Mouse (Mus musculus): ENCODE measurements around the gene Son.
"Not testable (repeated sequence)": the region's sequence is repeated elsewhere in the genome, so short reads cannot be mapped to it uniquely, and the experiment has no call there.

Gene Son

DNA sequence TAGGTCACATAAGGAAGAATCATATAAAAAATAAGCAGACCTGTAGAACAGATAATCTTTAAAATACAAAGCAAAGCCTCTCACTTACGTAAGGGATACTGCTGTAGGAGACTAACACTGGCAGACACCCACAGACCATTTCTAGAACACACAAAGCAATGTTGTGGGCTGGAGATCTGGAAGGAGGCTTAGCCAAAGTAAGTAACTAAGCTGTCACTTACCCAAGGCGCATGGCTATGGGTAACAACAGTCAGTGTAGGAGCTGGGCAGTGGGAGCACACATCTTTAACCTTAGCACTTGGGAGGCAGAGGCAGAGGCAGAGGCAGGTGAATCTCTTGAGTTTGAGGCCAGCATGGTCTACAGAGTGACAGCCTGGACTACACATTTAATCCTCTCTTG lies 7.7 kb upstream of the Son start:
- no peak for DNase-seq

DNA sequence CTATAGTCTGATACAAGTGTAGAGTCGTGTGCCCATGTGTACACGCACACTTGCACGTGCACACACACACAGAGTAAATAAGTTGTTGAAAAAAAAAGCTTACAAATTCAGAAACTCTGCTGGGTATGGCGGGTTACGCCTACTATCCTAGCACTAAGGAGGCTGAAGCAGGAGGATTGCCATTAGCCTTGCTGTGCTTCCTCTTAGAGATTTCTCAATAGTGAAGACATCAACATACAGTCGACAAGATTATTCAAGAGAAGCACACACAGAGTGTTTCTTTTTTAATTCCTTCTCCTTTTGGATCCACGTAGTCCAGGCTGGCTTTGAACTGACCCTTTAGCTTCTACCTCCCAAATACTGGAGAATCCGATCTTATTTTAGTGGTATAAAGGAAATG lies 7.1 kb upstream of the Son start:
- DNase-seq = no peak

DNA sequence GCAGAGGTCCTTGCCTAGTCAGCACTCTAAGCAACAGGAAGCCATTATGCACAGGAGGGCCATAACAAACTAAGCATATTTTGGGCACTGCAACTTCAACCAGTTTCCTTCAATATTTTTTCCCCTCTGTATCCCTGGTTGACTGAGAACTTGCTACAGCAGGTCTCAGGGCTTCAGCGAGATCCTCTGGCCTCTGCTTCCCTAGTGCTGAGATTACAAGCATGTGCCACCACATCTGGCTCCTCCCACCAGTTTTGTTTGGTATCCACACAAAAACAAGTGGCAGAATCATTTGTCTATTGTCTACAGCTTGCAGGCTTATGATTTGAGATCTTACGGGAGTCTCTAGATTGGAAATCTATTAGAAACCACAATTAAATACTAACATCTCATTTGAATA lies 2.4 kb upstream of the Son start:
- no peak for DNase-seq

DNA sequence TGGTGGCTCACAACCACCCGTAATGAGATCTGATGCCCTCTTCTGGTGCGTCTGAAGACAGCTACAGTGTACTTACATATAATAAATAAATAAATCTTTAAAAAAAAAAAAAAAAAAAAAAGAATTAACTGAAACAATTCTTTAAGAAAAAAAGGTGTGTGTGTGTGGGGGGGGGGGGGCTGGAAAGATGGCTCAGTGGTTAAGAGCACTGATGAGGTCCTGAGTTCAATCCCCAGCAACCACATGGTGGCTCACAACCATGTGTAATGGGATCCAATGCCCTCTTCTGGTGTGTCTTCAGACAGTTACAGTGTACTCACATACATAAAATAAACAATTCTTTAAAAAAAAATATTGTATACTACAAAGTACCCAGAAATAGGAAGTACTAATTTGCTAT lies 1.9 kb upstream of the Son start:
- DNase-seq = not testable (repeated sequence)

DNA sequence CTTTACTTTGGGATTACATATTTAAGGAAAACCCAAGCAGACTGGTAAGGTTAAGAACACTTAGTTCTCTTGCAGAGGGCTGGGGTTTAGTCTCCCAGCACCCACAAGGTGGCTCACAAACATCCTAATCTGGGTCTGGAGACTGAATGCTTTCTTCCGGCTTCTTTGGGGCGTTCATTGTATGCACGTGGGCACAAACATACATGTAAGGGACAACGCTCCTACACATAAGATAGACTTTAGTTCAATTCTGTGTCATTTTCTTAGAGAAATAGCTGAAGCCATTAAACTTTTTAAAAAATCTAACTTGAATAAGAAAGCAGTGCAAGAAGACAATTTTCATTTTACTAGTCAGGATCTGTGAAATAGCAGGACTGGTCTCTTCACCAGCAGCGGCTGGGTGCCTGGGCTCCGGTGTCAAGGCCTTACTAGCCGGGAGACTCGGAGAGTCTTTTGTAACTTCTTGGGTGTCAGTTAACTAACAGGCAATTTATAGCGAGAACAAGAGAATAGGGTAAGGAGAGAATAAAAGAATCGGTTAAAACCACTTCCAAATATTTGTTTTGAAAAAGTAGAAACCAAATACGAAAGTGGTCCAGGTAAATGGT lies 1.2 kb upstream of the Son start:
- DNase-seq = peak in 1 of 2 experiments; percentile 27

DNA sequence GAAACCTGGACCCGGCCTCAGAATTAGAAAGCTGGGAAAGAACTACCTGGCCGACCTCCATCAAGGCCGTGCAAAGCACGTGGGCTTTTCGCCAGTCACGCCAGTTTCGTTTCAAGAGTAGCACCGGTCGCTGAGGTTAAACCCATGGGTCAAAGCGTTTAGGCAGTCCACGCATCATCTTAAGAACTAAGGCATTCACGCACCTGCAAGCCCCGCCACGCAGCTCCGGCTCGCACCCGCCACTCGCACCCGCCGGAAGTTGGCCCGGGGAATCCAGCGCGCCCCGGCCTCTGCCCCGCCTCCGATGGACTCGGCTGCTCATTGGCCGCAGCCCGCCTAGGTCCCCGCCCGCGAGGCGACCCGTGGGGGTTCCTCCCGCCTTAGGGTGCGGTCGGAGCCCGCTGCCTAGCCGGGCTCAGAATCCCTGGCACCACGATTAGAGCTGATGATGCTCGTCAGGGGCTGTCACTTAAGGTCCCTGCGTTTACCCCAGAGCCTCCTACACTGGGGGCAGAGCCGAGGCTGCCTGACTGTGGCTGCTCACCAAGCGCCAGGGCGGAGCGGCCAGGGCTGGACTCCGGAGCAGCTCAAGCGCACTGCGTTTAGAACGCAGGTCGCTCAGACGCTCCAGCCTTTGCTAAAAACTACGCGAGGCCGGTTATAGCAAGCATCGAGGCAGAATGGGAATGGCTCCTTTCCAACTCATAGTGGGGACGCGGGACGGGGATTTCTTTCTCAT lies 456 bp upstream of the Son start, which contains the start of gene Gart:
Gene Gart, minus strand, starts transcription at position 272 of the 739 bp plus-strand sequence.
- peak; percentile 96 for DNase-seq

DNA sequence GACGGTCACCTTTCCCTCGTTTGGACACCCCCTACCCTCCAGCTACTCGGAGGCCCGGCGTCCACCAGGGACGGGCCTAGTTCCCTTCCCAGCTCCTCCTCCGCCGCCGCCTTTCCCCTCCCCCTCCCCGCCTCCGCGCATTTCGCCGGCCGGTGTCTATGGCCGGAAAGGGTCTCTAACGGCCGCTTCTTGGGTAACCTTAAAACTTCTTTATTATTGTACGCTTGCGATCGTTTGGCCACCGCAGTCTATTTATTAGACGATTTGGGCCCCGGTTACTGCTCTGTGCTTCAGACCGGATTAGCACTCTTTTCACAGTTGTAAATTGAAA lies 879 bp downstream of the Son start:
- DNase-seq = peak; percentile 85 to 88

DNA sequence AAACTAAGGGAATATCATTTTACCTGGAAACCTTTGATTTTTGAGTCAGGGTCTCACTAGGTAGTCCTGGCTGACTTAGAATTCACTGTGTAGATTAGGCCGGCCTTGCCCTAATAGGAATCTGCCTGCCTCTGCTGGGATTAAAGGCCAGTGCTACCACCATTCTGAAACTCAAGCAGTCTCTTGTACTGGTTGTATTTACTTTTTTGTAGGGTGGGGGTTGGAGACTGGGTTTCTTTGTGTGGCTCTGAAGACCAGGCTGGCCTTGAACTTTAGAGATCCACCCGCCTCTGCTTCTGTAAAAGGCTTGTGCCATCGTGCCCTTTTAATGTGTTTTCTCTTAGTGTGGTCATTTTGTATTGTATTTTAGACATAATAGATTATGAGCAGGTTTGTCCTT lies 1.9 kb downstream of the Son start:
- no peak for DNase-seq

DNA sequence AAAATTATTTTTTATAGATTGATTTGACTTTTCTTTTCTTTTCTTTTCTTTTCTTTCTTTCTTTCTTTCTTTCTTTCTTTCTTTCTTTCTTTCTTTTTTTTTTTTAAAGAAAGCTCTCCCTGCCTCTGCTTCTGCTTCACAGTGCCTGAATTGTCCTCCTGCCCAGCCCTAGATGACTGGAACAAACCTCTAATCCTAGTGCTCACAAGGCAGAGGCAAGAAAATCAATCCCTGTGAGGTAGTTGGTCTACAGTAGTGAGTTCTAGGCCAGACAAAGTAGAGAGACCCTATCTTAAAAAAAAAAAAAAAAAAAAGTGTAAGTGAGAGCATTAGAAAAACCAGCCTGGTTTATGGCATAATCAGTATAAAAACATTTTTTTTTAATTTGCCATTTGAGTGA lies 2.5 kb downstream of the Son start:
- DNase-seq = no peak

DNA sequence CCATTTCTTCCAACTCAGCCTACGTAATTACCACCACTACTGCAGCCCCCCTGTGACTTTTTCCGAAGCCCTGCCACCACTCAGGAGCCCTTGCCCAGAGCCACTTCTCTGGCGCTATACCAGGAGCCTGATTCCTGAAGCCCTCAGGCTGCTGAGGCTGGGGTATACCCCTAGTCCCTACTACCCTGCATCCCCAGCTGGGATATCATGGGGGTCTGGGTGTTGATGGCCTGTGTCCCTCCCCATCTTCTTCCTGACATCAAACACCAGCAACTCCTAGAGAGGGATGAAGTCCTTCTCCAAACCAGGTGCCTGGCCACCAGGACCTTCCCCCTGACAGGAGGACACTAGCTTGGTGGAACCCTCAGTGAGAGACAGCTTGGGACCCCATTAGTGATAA lies 4.9 kb downstream of the Son start:
- no peak for DNase-seq

DNA sequence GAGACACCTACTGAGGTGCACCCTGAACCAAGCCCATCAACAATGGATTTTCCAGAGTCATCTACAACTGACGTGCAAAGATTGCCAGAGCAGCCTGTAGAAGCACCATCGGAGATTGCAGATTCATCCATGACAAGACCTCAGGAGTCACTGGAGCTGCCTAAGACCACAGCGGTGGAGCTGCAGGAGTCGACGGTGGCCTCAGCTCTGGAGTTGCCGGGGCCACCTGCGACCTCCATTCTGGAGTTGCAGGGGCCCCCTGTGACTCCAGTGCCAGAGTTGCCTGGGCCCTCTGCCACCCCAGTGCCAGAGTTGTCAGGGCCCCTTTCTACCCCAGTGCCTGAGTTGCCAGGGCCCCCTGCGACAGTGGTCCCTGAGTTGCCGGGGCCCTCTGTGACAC lies 8.0 kb downstream of the Son start:
- DNase-seq = no peak

DNA sequence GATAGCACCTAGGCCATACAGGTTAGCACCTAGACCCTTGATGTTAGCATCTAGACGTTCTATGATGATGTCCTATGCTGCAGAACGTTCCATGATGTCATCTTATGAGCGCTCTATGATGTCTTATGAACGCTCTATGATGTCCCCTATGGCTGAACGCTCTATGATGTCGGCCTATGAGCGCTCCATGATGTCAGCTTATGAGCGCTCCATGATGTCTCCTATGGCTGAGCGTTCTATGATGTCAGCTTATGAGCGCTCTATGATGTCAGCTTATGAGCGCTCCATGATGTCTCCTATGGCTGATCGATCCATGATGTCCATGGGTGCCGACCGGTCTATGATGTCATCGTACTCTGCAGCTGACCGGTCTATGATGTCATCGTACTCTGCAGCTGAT lies 10.0 kb downstream of the Son start:
- no peak for DNase-seq

DNA sequence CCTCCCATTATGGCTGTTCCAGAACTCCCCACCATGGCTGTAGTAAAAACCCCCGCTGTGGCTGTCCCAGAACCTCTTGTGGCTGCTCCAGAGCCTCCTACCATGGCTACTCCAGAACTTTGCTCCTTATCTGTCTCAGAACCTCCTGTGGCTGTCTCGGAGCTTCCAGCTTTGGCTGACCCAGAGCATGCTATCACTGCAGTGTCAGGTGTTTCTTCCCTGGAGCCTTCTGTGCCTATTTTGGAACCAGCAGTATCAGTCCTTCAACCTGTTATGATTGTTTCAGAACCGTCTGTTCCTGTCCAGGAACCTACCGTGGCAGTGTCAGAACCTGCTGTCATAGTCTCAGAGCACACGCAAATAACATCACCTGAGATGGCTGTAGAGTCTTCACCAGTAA lies 11.2 kb downstream of the Son start:
- no peak for DNase-seq

DNA sequence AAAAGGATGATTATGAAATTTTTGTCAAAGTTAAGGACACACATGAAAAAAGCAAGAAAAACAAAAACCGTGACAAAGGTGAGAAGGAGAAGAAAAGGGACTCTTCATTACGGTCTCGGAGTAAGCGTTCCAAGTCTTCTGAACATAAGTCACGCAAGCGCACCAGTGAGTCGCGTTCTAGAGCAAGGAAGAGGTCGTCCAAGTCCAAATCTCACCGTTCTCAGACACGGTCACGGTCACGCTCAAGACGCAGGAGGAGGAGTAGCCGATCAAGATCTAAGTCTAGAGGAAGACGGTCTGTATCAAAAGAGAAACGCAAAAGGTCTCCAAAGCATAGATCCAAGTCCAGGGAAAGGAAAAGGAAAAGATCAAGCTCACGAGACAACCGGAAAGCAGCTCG lies 12.5 kb downstream of the Son start:
- DNase-seq = no peak

DNA sequence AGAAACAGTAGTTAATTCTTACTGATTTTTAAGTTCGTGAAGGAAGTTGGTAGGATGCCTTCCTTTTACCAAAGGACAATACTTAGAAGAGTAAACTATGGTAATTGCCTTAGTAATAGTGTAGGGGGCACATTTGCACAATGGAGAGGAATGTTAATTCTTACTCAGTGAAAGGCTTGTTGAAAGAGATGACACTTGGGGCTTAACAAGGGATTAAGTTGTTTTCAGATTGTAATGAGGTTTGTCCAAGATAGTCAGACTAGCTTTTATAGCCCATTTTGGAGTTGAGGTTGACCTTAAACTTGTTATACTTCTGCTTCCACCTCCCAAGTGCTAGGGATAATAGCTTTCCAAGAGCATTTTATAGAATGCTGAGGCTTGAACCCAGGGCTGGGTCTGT lies 14.1 kb downstream of the Son start:
- DNase-seq = no peak

DNA sequence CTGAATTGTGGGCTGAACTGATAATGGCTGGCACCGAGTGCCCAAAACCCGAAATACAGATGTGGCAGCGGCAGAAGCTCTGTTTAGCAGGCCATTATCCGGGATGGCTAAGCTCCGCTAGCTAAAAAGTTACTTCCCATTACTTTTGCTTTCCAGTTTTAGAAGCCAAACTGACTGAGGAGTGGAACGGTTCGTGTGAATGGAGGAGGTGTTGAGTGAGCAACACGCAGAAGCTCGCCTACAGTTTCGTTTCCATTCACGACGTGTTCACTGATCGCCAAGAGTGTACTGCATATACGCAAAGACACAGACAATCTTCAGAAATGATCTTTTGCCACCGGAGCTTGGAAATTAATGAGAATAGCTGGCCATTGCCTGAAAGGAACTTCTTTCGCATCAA lies 15.0 kb downstream of the Son start:
- DNase-seq = no peak

DNA sequence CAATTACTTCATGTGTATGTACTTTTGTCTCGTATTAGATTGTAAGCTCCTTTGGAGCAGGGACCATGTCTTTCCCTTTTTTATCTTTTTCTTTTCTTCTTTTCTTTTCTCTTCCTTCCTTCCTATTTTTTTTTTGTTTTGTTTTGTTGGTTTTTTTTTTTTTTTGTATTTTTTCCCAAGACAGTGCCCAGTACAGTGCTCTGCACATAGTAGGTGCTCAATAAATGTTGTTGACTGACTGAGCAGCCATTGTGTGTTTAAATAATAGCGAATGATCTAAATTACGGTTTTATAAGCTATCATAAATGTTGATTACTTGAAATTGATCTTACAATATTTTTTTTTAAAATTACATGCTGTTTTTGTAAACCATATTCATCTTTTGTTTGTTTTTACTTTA lies 16.5 kb downstream of the Son start:
- no peak for DNase-seq

DNA sequence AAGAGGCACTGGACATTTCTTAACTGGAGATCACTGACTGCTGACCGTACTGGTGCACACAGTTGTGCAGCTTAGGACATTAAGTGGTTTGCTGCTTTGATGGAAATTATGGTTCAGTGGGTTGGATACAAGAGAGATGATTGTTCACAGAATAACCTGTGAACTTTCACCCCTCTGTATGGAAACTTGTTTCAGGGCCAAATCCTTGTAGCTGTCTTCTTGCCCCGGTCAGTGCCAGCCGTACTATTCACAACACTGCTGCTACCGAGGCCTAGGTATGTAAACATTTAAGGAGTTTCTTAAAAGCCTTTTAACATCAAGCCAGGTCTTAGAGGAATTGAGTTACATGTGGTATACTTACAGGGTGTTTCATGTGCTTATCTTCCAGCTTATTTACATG lies 27.2 kb downstream of the Son start:
- DNase-seq = no peak

DNA sequence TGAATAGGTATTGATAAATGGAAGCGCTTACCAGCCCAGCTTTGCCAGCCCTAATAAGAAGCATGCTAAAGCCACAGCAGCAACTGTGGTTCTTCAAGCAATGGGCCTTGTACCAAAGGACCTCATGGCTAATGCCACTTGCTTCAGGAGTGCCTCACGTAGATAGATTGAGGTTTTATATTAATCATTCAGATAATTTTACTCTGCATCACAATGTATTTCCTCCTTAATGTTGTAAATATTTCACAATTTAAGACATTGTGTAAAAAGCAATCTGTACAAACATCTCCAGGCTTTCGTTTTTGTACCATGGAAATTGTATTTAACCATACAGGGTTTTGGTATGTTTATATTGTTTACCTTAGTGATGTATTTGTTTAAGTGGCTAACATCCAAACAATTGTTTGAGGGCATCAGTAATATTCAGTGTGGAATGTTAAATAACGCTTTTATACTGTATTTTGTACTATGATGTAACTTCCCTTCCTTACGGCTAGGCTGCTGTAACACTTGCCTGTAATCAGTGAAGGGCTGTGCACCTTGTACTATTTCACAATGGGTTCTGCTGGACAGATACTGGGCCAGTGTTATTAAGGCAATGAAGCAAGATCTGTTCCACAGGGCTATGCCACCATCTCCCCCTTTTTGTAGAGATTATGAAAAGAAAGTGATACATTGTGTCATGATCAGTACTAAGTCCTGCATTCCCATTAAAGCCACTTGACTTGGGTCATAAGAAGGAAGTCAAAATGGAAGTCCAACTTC lies 31.0 kb downstream of the Son start:
- DNase-seq = no peak

DNA sequence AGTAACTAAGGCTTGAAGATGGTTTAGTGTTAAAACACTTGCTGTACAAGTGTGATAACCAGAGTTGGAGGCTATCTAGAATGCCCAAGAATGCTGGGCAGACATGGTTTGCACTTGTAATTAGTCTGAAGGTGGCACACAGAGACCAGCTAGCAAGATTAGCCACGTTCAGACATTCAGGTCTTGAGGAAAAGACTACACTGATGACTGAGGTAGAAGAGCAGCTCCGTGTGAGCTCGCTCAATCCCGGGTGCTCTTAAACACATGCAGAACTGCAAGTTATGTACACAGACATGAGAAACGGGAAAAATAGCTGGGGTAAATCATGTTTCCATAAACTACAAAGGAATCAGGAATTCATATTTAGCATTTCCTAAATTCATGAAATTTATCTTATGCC lies 33.4 kb downstream of the Son start:
- no peak for DNase-seq

DNA sequence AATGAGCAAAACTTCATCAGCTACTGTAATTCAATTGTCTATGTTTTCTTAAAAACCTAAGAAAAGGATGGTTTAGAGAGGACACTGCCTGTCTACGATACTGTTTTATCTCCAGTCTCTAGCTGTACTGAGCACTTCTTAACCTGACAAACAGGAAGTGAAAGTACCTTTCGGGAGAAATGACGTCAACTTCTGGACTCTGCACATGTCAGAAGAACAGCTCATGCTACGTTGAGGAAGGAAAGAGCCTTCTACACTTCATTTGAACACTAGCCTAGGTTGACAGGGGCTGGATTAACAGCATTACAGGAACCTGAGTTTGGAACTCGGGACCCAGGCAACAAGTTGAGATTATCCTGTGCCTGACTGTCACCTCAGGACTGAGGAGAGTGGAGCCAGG lies 38.2 kb downstream of the Son start:
- DNase-seq = no peak

DNA sequence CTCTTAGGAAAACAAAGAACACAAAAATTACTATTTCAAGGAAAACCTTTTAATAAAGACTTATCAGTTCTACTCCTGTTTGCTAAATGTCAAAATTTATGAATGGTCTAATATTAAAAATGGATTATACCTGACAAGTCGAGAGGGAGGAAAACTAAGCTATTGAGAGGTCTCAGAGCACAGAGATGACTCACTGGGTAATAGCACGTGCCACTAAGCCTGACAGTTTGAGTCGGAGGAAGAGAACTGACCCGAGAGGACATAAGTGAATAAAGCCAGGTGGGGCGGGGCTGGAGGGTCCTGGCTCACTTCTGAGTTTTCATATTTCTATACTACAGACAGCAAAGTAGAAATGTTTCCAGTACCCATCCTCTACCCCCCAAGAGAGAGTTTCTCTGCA lies 39.1 kb downstream of the Son start:
- DNase-seq = no peak

DNA sequence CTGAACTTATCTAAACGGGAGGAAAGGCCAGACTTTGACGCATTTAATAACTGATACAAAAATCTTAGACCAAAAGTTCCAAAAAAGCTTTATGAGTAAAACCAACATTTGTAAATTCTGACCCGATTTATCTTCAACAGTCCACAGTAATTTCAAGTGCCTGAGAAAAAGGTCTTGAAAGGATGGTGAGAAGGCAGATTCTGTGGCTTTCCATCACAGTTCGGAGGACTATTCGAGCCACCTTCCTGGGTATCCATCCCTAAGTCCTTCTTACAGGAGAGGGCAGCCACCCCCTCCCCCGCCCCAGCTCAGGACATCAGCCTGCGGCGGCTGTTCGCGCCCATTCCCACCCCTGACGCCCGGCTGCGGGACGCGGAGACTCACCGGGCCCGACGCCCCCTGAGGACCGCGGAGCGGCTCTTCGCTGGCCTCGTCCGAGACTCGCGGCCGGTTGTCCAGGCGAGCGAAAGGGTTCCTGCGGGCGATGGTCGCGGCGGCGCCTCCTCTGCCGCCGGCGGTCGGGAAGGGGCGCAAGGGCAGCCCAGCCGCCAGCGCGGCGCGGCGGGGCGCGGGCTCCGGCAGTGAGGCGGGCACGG lies 40.8 kb downstream of the Son start:
- DNase-seq = no peak

Data from cerebellum, postnatal 14 days (tissue).